Mouse (Mus musculus) layer of hippocampus, adult 11-12 months (tissue): Measurements from ENCODE around the gene Krtap1-4.
A peak's percentile ranks its signal among the peaks of the same experiment; 100 is the strongest.
"Not testable (repeated sequence)": the region's sequence is repeated elsewhere in the genome, so short reads cannot be mapped to it uniquely, and the experiment has no call there.

Source experiments
- DNase-seq: peaks from one replicate; pipeline ENCODE4 v3.0.0; 2022; ENCODE audit warnings: low spot score

Krtap1-4 gene

GRCm38 (mm10) chr11:99583245-99583704 is at the start of gene Krtap1-4:
Krtap1-4 (minus strand) TSS chr11:99583654.
- no peak for DNase-seq

GRCm38 (mm10) chr11:99630890-99631289 is 47.4 kb upstream of the Krtap1-4 start:
- no peak for DNase-seq

- no peak for DNase-seq
Measured at GRCm38 (mm10) chr11:99628138-99628537, 44.7 kb upstream of the Krtap1-4 start, which contains the start of gene Krtap4-1. Krtap4-1 (minus strand) TSS chr11:99628238.

- no peak for DNase-seq
Measured at GRCm38 (mm10) chr11:99620335-99620734, 36.9 kb upstream of the Krtap1-4 start, which contains the start of gene Gm11562. Gm11562 (minus strand) TSS chr11:99620435.

- no peak for DNase-seq
Measured at GRCm38 (mm10) chr11:99614796-99615363, 31.4 kb upstream of the Krtap1-4 start, which contains the start of gene Krtap2-4. Krtap2-4 (minus strand) TSS chr11:99614846.

GRCm38 (mm10) chr11:99610089-99610488 is 26.6 kb upstream of the Krtap1-4 start, which contains the start of gene Gm11937:
Gm11937 (minus strand) TSS chr11:99610189.
- DNase-seq: not testable (repeated sequence)

GRCm38 (mm10) chr11:99609126-99609525 is 25.7 kb upstream of the Krtap1-4 start:
- DNase-seq: peak; percentile 37

GRCm38 (mm10) chr11:99603208-99603607 is 19.8 kb upstream of the Krtap1-4 start, which contains the start of gene Gm11938:
Gm11938 (minus strand) TSS chr11:99603308.
- DNase-seq: not testable (repeated sequence)

- DNase-seq: not testable (repeated sequence)
Measured at GRCm38 (mm10) chr11:99597742-99598141, 14.3 kb upstream of the Krtap1-4 start, which contains the start of gene Krtap9-3. Krtap9-3 (minus strand) TSS chr11:99598105.

- DNase-seq: no peak
Measured at GRCm38 (mm10) chr11:99590981-99591380, 7.5 kb upstream of the Krtap1-4 start, which contains the start of gene Krtap1-3. Krtap1-3 (minus strand) TSS chr11:99591339.

GRCm38 (mm10) chr11:99585096-99585495 is 1.6 kb upstream of the Krtap1-4 start:
- peak; percentile 30 for DNase-seq

- DNase-seq: no peak
Measured at GRCm38 (mm10) chr11:99581564-99581963, 1.9 kb downstream of the Krtap1-4 start.

GRCm38 (mm10) chr11:99581051-99581450 is 2.4 kb downstream of the Krtap1-4 start:
- DNase-seq: no peak

- no peak for DNase-seq
Measured at GRCm38 (mm10) chr11:99580636-99581035, 2.8 kb downstream of the Krtap1-4 start, which contains the start of gene Krtap1-5. Krtap1-5 (minus strand) TSS chr11:99581016.

GRCm38 (mm10) chr11:99574106-99574505 is 9.3 kb downstream of the Krtap1-4 start:
- peak; percentile 67 for DNase-seq

GRCm38 (mm10) chr11:99573164-99573563 is 10.3 kb downstream of the Krtap1-4 start:
- DNase-seq: no peak

GRCm38 (mm10) chr11:99566530-99566929 is 16.9 kb downstream of the Krtap1-4 start, which contains the start of gene Krtap3-1:
Krtap3-1 (minus strand) TSS chr11:99566630.
- DNase-seq: no peak

- DNase-seq: no peak
Measured at GRCm38 (mm10) chr11:99562580-99562979, 20.9 kb downstream of the Krtap1-4 start.

- DNase-seq: no peak
Measured at GRCm38 (mm10) chr11:99559366-99559765, 24.1 kb downstream of the Krtap1-4 start, which contains the start of gene Gm11939. Gm11939 (minus strand) TSS chr11:99559466.

- DNase-seq: no peak
Measured at GRCm38 (mm10) chr11:99557976-99558745, 25.3 kb downstream of the Krtap1-4 start.

- no peak for DNase-seq
Measured at GRCm38 (mm10) chr11:99556753-99557152, 26.7 kb downstream of the Krtap1-4 start, which contains the start of gene Krtap3-2. Krtap3-2 (minus strand) TSS chr11:99556853.

GRCm38 (mm10) chr11:99556195-99556594 is 27.3 kb downstream of the Krtap1-4 start:
- no peak for DNase-seq
